Mouse (Mus musculus) heart, embryonic 13.5 days (tissue): ENCODE data around the gene Polr2a. TPM values are rescaled to one million over a fixed set of nuclear protein-coding genes. Genes with fewer than 3 reads are reported as not detected.

Source experiments
- ATAC-seq: fragments of 200-750 bp; cut with Nextera tagmentation; 2 replicates; pipeline ENCODE4 v1.8.0; 2017; ENCODE audit warnings: moderate TSS enrichment; ENCODE audit not compliant: insufficient number of reproducible peaks, low FRiP score, low TSS enrichment; ENCODE audit errors: extremely low read depth
- H3K27ac ChIP-seq: fragments of 300-500 bp; sonication (generic); replicated peaks from 2 replicates; pipeline ENCODE4 v1.5.1; 2015; ENCODE audit warnings: moderate library complexity, mild to moderate bottlenecking, inconsistent platforms
- H3K27me3 ChIP-seq: fragments of 300-500 bp; sonication (generic); replicated peaks from 2 replicates; pipeline ENCODE4 v1.6.1; 2015; ENCODE audit warnings: mild to moderate bottlenecking, inconsistent platforms
- H3K36me3 ChIP-seq: fragments of 300-500 bp; sonication (generic); 2 replicates; pipeline ENCODE4 v1.6.1; 2015; ENCODE audit warnings: mild to moderate bottlenecking, inconsistent platforms
- H3K4me1 ChIP-seq: fragments of 300-500 bp; sonication (generic); 2 replicates; pipeline ENCODE4 v1.6.1; 2015; ENCODE audit warnings: inconsistent platforms
- H3K4me2 ChIP-seq: fragments of 300-500 bp; sonication (generic); 2 replicates; pipeline ENCODE4 v1.6.1; 2015; ENCODE audit warnings: inconsistent platforms, mild to moderate bottlenecking, moderate library complexity
- H3K4me3 ChIP-seq: fragments of 300-500 bp; sonication (generic); 2 replicates; pipeline ENCODE4 v1.5.1; 2015; ENCODE audit warnings: moderate library complexity, mild to moderate bottlenecking, inconsistent platforms
- H3K9ac ChIP-seq: fragments of 300-500 bp; sonication (generic); 2 replicates; pipeline ENCODE4 v1.6.1; 2015; ENCODE audit warnings: inconsistent platforms, mild to moderate bottlenecking, moderate library complexity
- H3K9me3 ChIP-seq: fragments of 300-500 bp; sonication (generic); 2 replicates; pipeline ENCODE4 v1.6.1; 2016; ENCODE audit warnings: inconsistent platforms
- WGBS: fragments of 180-500 bp; shearing (Covaris S2); methylation state at CpG from one replicate; pipeline ENCODE4 v1.1.7; 2015; ENCODE audit warnings: mixed read lengths; 5-methylcytosine and 5-hydroxymethylcytosine counted together
- polyA plus RNA-seq: library from polyadenylated mRNA; unstranded; fragments of >200 nt; fragmentation: Nextera tagmentation; extraction: Ambion mirVana; gene quantifications from 2 replicates; pipeline ENCODE4 v1.2.1, GENCODE M21; 2015

The Polr2a gene
- polyA plus RNA-seq, 1 experiment from 2014 or later = 19.1 TPM

DNA sequence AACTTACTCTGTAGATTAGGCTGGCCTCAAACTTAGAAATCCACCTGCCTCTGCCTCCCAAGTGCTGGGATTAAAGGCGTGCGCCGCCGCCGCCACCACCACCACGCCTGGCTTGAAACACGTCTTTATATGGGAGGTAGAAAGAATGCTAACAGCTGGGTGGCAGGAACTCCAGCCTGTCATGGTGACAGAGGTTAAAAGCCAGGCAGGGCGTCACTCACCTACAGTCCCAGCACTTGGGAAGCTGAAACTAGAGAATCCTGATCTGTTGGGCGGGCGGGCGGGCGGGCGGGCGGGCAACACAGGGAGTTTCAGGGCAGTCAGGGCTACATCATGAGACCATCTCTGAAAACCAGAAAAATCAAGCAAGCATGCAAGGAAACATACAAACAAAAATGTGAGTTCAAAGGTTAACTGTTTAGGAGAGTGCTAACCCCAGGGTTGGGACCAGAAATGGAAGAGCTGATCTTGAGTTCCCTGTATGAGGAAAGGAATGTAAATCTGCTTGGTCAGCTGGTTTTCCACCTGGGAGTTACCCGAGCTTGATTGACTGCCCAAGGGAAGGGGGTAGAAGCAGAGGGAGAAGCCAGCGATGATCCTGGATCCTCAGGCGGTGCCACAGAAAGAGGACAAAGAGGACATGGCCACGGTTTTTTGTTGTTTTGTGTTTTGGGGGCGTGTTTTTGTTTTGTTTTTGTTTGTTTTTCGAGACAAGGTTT lies 45.3 kb downstream of the Polr2a start:
- Histone ChIP-seq H3K9me3 (0 out of 2 replicates have a peak, but pooled peaks cover 4% of the 10 kb centered on the region), H3K27me3 (no peaks in the 10 kb centered on the region), H3K4me3 (no peak overlapping the region), H3K4me2 (no peak overlapping the region), H3K36me3 (no peaks in the 10 kb centered on the region), H3K27ac (no peak overlapping the region), H3K4me1 (peaks cover 21% of the 10 kb centered on the region), H3K9ac (no peak overlapping the region)
- ATAC-seq = no peak
- WGBS = 76% methylated on average over 20 of the region's 20 CpGs

DNA sequence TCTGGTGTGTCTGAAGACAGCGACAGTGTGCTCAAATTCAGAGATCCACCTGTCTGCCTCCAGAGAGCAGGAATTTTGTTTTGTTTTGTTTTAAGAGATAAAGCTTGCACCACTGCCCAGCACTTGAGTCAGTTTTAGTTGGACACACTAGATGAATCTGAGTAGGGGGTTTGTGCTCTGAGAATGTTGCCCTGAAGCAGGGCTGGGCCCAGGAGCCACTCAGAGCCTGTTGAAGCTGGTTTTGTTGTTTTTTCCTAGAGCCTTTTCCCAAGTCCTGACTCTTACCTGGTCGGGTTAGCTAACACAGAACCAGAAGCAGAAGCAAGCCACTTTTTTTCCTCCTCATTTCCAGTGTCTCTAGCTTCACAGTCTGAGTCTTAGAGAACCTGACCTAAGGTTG lies 47.4 kb downstream of the Polr2a start:
- Histone ChIP-seq H3K9me3 (0 out of 2 replicates have a peak, but pooled peaks cover 4% of the 10 kb centered on the region), H3K36me3 (no peaks in the 10 kb centered on the region), H3K27ac (no peak overlapping the region), H3K4me3 (no peak overlapping the region), H3K9ac (no peak overlapping the region), H3K4me1 (peaks cover 24% of the 10 kb centered on the region), H3K27me3 (no peaks in the 10 kb centered on the region), H3K4me2 (no peak overlapping the region)
- 67% methylated on average over 2 of the region's 2 CpGs for WGBS
- no peak for ATAC-seq

DNA sequence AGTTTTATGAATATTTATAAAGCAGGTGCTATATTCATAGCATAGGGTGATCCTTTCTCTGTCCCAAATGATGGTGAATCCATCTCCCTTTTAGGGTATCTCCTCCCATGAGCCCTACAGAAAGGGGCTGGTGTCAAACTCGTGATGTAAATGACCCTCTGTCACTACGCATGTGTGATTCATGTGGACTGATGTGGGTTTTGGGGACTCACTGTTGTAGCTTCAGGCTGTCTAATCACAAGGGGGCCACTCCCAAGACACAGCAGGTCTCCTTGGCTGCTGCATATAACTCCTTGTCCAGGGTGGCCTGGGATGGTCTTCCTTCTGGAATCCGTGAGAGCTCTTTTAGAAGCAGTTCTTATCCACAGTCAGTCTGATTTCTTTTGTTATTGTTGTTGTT lies 48.0 kb downstream of the Polr2a start:
- Histone ChIP-seq H3K4me2 (no peak overlapping the region), H3K27me3 (no peaks in the 10 kb centered on the region), H3K9me3 (0 out of 2 replicates have a peak, but pooled peaks cover 2% of the 10 kb centered on the region), H3K4me3 (no peak overlapping the region), H3K4me1 (peaks cover 18% of the 10 kb centered on the region), H3K36me3 (no peaks in the 10 kb centered on the region), H3K27ac (no peak overlapping the region), H3K9ac (no peak overlapping the region)
- 73% methylated on average over 3 of the region's 3 CpGs for WGBS
- ATAC-seq = no peak

DNA sequence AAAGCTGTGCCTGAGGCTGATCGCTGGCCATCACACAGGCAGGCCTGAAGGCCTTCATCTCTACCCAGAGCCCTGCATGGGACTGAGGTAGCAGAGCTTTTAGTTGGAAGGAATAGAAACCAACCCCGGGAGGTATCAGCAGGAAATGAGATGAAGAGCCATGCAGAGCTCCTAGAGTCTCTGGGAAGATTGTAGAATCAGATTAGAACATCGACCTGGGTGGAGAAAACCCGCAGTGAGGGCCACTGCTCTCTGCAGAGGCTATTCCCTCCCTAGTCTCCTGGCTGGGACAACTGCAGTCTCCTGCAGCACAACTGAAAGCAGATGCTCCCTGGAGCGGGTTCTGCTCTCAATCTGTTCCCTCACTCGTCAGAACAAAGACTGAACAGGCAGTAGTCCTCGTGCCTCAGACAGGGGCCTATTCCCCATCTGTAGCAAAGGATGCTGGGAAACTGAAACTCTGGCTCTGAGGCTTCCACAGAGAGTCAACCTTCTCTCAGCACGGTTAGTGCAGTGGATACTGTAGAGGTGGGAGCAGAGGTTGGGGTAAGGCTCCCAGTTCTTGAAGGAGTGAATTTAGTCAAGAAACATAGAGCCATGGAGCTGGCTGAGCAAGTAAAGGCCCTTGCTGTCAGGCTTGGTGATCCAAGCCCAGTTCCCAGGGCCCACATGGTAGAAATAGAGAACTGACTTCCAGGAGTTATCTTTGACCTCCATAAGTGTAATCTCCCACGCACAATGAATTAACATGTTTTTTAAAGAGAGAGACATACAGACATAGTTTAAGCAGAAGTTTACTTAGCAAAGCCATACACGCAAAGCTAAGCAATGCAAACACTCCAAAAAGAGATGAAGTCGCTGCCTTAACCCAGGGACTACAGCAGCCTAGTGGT lies 48.6 kb downstream of the Polr2a start:
- no peak for ATAC-seq
- peaks cover 13% of the 10 kb centered on the region; the same call in 1 of the 2 replicates for H3K4me1 ChIP-seq
- 45% methylated on average over 11 of the region's 11 CpGs for WGBS
- no peak overlapping the region for H3K27ac ChIP-seq
- no peaks in the 10 kb centered on the region for H3K9me3 ChIP-seq
- H3K27me3 ChIP-seq = no peaks in the 10 kb centered on the region
- H3K4me3 ChIP-seq = no peak overlapping the region
- H3K9ac ChIP-seq = peak overlapping the region; percentile 25; the same call in 1 of the 2 replicates
- no peaks in the 10 kb centered on the region for H3K36me3 ChIP-seq
- H3K4me2 ChIP-seq = no peak overlapping the region

DNA sequence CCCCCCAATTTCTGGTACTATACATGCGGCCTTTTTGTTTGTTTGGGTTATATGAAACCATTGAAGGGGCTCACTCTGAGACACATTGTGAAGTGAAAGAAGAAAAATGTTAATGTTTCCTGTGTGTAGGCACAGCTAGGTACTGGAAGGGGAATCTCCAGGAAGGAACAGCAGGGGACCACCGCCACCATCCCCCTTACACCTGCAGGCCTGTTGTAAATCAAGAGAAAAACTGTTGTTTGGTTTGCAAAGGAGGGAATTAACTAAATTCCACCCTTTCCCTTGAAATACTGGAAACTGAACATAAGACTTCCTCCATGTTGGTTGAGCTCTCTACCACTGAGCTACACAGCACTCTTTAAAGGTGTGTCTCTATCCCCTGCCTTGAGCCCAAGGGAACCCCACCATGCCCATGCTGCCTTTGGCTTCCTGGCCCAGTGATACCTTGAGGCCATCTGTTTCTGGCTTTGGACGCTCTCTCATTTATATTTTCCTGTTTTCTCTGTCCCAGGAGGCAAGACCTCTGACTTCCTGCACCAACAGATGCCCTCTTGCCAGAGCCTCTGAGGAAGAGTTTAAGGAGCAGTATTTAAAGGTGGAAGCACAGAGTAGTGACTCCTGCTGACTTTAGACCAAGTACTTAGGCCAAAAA lies 49.7 kb downstream of the Polr2a start:
- Histone ChIP-seq H3K4me2 (no peak overlapping the region), H3K27me3 (no peaks in the 10 kb centered on the region), H3K4me3 (no peak overlapping the region), H3K9ac (0 out of 2 replicates have a peak overlapping the region, but pooled peaks have one; percentile 5), H3K9me3 (no peaks in the 10 kb centered on the region), H3K36me3 (no peaks in the 10 kb centered on the region), H3K27ac (no peak overlapping the region), H3K4me1 (0 out of 2 replicates have a peak, but pooled peaks cover 12% of the 10 kb centered on the region)
- 75% methylated on average over 3 of the region's 3 CpGs for WGBS
- no peak for ATAC-seq

DNA sequence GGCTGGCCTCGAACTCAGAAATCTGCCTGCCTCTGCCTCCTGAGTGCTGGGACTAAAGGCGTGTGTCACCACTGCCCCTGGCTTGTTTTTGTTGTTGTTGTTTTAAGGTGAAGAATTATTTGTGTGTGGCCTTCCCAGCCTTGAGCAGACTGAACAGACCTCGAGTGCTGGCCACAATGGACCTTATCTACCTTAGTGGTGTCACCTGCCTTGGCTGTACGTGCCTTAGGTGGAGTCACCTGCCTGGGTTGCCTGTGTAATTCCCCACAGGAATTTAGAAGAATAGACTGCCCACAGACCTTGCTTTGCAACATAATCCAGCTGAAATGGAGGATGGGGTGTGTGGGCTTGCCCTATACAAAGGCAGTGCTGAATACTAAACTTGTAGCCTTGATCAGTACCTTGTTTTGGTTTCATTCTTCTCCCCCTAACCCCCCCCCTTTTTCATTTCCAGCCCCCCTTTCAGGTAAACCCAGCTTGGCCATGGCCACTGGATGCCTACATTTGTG lies 50.5 kb downstream of the Polr2a start:
- Histone ChIP-seq H3K4me3 (no peak overlapping the region), H3K4me1 (0 out of 2 replicates have a peak, but pooled peaks cover 12% of the 10 kb centered on the region), H3K27ac (no peak overlapping the region), H3K36me3 (no peaks in the 10 kb centered on the region), H3K27me3 (no peaks in the 10 kb centered on the region), H3K9ac (no peak overlapping the region), H3K4me2 (no peak overlapping the region), H3K9me3 (no peaks in the 10 kb centered on the region)
- no peak for ATAC-seq
- 78% methylated on average over 4 of the region's 4 CpGs for WGBS

DNA sequence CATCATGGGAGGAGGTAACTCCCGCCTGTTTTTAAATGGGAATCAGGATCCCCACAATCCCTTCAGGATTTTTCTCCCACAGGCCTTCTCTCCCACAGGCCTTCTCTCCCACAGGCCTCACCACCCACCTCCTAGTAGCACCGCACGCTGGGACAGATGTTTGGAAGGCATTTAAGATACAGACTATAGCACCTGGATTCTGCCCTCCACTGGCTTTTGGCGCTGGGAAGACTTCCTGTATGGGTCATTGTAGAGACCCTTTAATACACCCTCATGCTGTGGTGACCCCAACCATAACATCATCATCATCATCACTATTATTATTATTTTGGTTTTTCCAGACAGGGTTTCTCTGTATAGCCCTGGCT lies 51.0 kb downstream of the Polr2a start:
- Histone ChIP-seq H3K27me3 (no peaks in the 10 kb centered on the region), H3K4me1 (0 out of 2 replicates have a peak, but pooled peaks cover 12% of the 10 kb centered on the region), H3K4me2 (no peak overlapping the region), H3K9ac (no peak overlapping the region), H3K27ac (no peak overlapping the region), H3K36me3 (no peaks in the 10 kb centered on the region), H3K9me3 (no peaks in the 10 kb centered on the region), H3K4me3 (no peak overlapping the region)
- no peak for ATAC-seq
- WGBS = 85% methylated on average over 4 of the region's 4 CpGs

DNA sequence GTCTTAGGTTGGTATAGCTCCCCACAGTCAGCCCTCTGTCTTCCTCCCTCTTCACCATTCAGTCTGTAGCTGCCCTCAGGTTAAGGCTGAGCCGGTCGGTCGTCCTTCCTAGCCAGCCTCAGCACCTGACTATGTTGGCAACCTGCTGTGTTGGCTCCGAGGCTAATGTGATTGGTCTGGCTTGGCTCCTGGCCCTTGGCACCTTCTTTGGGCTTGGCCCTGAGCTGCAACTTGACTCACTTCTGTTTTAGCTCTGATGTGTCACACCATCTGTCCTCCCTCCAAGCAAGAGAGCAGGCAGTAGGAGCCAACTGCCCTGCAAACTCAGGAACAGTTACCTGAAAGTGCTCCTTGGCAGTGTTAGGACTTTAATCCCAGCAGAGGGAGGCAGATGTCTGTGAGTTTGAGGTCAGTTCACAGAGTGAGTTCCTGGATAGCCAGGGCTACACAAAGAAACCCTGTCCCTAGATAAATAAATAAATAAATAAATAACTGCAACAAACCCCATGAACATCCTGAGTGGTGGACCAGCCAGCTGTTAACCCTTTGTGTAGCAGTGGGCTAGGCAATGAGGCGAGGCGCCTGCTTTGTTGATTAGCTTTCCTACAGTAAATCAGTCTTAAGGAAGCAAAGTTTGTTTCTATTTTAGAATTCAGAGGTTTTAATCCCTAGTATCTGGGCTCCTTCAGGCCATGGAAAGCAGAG lies 51.5 kb downstream of the Polr2a start:
- no peak overlapping the region for H3K4me3 ChIP-seq
- H3K9me3 ChIP-seq = no peaks in the 10 kb centered on the region
- no peak overlapping the region for H3K27ac ChIP-seq
- H3K36me3 ChIP-seq = no peaks in the 10 kb centered on the region
- no peak overlapping the region for H3K9ac ChIP-seq
- no peaks in the 10 kb centered on the region for H3K27me3 ChIP-seq
- 0 out of 2 replicates have a peak, but pooled peaks cover 12% of the 10 kb centered on the region for H3K4me1 ChIP-seq
- no peak overlapping the region for H3K4me2 ChIP-seq
- ATAC-seq = no peak
- 47% methylated on average over 6 of the region's 6 CpGs for WGBS

DNA sequence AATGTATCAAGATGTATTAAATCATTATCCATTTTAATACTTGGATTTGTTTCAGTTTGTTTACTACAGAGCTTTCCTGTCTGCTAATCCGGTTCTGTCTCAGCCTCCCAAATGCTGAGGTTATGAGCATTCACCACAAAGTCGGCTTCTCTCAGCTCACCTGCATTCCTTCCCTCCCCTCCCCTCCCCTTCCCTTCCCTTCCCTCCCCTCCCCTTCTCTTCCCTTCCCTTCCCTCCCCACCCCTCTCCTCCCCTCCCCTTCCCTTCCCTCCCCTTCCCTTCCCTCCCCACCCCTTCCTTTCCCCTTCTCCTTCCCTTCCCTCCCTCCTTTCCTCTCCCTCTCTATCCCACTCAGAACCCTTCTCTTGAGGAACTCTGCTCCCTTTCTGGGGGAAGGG lies 53.8 kb downstream of the Polr2a start:
- H3K9ac ChIP-seq = no peak overlapping the region
- no peak for ATAC-seq
- H3K36me3 ChIP-seq = no peaks in the 10 kb centered on the region
- peaks cover 17% of the 10 kb centered on the region for H3K4me1 ChIP-seq
- H3K27me3 ChIP-seq = no peaks in the 10 kb centered on the region
- no peak overlapping the region for H3K27ac ChIP-seq
- 26% methylated on average over 2 of the region's 2 CpGs for WGBS
- H3K4me3 ChIP-seq = no peak overlapping the region
- H3K9me3 ChIP-seq = no peaks in the 10 kb centered on the region
- H3K4me2 ChIP-seq = no peak overlapping the region

DNA sequence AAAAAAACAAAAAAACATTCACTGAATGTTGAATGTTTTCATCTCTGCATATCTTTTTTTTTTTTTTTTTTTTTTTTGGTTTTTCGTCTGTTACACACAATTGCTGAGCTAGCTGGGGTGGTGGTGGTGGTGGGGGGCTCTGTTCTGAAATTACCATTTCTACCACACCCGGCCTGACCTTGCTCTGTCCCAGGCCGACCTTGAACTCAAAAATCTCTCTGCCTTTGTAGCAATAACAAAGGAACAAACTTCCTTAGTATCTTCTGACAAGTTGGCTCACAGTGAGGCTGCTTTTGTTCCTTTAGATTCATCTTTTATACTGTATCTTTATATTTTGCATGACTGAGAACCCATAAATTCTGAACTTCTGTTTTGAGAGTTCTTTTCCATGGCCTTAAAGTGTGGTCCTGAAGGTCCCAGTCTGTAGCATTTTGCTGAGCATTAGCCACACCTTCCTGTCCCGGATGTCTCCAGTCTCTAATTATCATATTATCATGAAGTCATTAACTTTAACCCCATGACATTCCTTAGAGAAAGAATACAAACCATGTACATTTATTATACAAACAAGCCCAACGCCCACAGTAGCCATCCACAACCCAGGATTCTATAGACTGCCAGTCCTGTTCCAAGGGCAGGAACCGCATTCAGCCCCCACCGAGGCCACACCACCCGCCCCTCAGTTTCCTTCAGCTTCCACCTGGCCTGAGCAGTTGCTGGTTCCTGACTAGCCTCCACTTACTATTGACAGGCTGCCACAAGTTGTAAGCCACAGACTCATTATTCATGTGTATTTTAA lies 54.4 kb downstream of the Polr2a start:
- 57% methylated on average over 8 of the region's 8 CpGs for WGBS
- no peak overlapping the region for H3K9ac ChIP-seq
- H3K9me3 ChIP-seq = no peaks in the 10 kb centered on the region
- no peak overlapping the region for H3K27ac ChIP-seq
- H3K27me3 ChIP-seq = no peaks in the 10 kb centered on the region
- H3K36me3 ChIP-seq = no peaks in the 10 kb centered on the region
- peaks cover 18% of the 10 kb centered on the region for H3K4me1 ChIP-seq
- no peak for ATAC-seq
- no peak overlapping the region for H3K4me3 ChIP-seq
- no peak overlapping the region for H3K4me2 ChIP-seq
